In the genomic region with DNA sequence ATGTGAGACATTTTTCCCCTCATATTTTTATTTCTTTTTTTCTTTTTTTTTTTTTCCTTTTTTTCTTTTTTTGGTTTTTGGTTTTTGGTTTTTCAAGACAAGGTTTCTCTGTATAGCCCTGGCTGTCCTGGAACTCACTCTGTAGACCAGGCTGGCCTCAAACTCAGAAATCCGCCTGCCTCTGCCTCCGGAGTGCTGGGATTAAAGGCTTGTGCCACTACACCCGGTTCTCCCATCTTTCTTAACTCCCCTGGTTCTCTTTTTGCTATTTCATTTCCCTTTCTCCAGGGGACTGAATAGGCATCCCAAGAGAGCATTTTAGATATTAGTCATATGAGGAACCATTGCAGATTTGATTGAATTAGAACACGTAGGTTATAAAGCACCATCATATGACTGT, we compare ENCODE assay signal across 14 mouse cellular contexts. TPM values are rescaled to one million over a fixed set of nuclear protein-coding genes. Genes with fewer than 3 reads are reported as not detected.
DNase-seq lines count a peak whose midpoint lies in the region.
"Had no signal": no experiment of that assay in that cellular context is flagged by ENCODE, and none has a peak within 500 bp of the region (broad histone marks: within the 10 kb centered on the region; RNA-seq: fewer than 3 reads in every experiment).

No protein-coding gene starts in this region.

- DNase-seq in gastrocnemius, postnatal 25 days, result peak; percentile 3
- DNase-seq in gastrocnemius, postnatal 4 days (ENCODE audit: low spot score in 2 of 2), result peak; percentile 3 to 4
- DNase-seq in heart, adult 11 months, result peak; percentile 89
- peak; percentile 0 for DNase-seq in heart, adult 9 months (ENCODE audit: low spot score in 2 of 2)
- DNase-seq in kidney, adult 11 months, result peak; percentile 2
- peak; percentile 18 for DNase-seq in urinary bladder, adult 2 months (ENCODE audit: low spot score)
- DNase-seq in yolk sac, embryonic 10.5 days (ENCODE audit: low spot score), result peak; percentile 0

RNA-seq across cellular contexts. Expression of a gene that starts 7.5 kb away (rescaled TPM):
- total RNA-seq in gastrocnemius, postnatal 25 days (2021), result not detected
- total RNA-seq in gastrocnemius, postnatal 4 days (2021), result not detected
- not detected in 2 replicates for polyA plus RNA-seq in urinary bladder, adult 2 months (2012; rRNA removed)
- total RNA-seq: adrenal gland, postnatal 14 days; adrenal gland, postnatal 25 days had no signal
- polyA plus RNA-seq: adrenal gland, adult 2 months; brain, embryonic 14.5 days; CD4-positive, CD25-positive, alpha-beta regulatory T cell, adult 4 months; G1E had no signal

RNA-seq across cellular contexts. Expression of a gene that starts 48.2 kb away (rescaled TPM):
- not detected for total RNA-seq in gastrocnemius, postnatal 25 days (2021)
- not detected for total RNA-seq in gastrocnemius, postnatal 4 days (2021)
- polyA plus RNA-seq in urinary bladder, adult 2 months (2012; rRNA removed), result 0.04 TPM in 1 of 2 replicates, not detected in the other
- total RNA-seq: CH12.LX had no signal
- polyA plus RNA-seq: adrenal gland, adult 2 months had no signal

Comparison
In these comparisons a context has a peak if more than half of its experiments do, and no peak if none do; other contexts are left out.
1. Peak in every context shown above with its lines: DNase-seq.
2. DNase-seq: peak in every context shown above with its lines; median percentile 89 in heart, adult 11 months; 18 in urinary bladder, adult 2 months; 4 in gastrocnemius, postnatal 4 days; 3 in gastrocnemius, postnatal 25 days; 2 in kidney, adult 11 months; 0 in heart, adult 9 months; 0 in yolk sac, embryonic 10.5 days.